Mouse (Mus musculus) heart, embryonic 15.5 days (tissue): ENCODE results near the gene Gba2. TPM values are rescaled to one million over a fixed set of nuclear protein-coding genes. Genes with fewer than 3 reads are reported as not detected.
"Not testable (repeated sequence)": the region's sequence is repeated elsewhere in the genome, so short reads cannot be mapped to it uniquely, and the experiment has no call there.

ENCODE experiments used
- ATAC-seq: fragments of 200-750 bp; cut with Nextera tagmentation; replicated peaks from 2 replicates; pipeline ENCODE4 v1.8.0; 2017; ENCODE audit warnings: low read depth, moderate TSS enrichment; ENCODE audit not compliant: insufficient number of reproducible peaks, insufficient read depth, low FRiP score
- H3K27ac ChIP-seq: fragments of 300-500 bp; sonication (generic); 2 replicates; pipeline ENCODE4 v1.5.1; 2015; ENCODE audit warnings: mild to moderate bottlenecking, inconsistent platforms
- H3K27me3 ChIP-seq: fragments of 300-500 bp; sonication (generic); 2 replicates; pipeline ENCODE4 v1.6.1; 2015; ENCODE audit warnings: inconsistent platforms
- H3K36me3 ChIP-seq: fragments of 300-500 bp; sonication (generic); 2 replicates; pipeline ENCODE4 v1.6.1; 2015; ENCODE audit warnings: mild to moderate bottlenecking, inconsistent platforms
- H3K4me1 ChIP-seq: fragments of 300-500 bp; sonication (generic); replicated peaks from 2 replicates; pipeline ENCODE4 v1.6.1; 2015; ENCODE audit warnings: inconsistent platforms
- H3K4me2 ChIP-seq: fragments of 300-500 bp; sonication (generic); 2 replicates; pipeline ENCODE4 v1.6.1; 2015; ENCODE audit warnings: inconsistent platforms, mild to moderate bottlenecking, moderate library complexity
- H3K4me3 ChIP-seq: fragments of 300-500 bp; sonication (generic); 2 replicates; pipeline ENCODE4 v1.5.1; 2015; ENCODE audit warnings: mild to moderate bottlenecking, inconsistent platforms
- H3K9ac ChIP-seq: fragments of 300-500 bp; sonication (generic); 2 replicates; pipeline ENCODE4 v1.6.1; 2015; ENCODE audit warnings: mild to moderate bottlenecking, inconsistent platforms
- H3K9me3 ChIP-seq: fragments of 300-500 bp; sonication (generic); replicated peaks from 2 replicates; pipeline ENCODE4 v1.6.1; 2016; ENCODE audit warnings: inconsistent platforms
- WGBS: fragments of 180-500 bp; shearing (Covaris S2); methylation state at CpG from one replicate; pipeline ENCODE4 v1.1.7; 2015; ENCODE audit warnings: mixed read lengths; 5-methylcytosine and 5-hydroxymethylcytosine counted together
- polyA plus RNA-seq: library from polyadenylated mRNA; unstranded; fragments of >200 nt; fragmentation: Nextera tagmentation; extraction: Ambion mirVana; gene quantifications from 2 replicates; pipeline ENCODE4 v1.2.1, GENCODE M21; 2015

The Gba2 gene
- polyA plus RNA-seq, 1 experiment from 2014 or later, result 17.5 TPM

DNA sequence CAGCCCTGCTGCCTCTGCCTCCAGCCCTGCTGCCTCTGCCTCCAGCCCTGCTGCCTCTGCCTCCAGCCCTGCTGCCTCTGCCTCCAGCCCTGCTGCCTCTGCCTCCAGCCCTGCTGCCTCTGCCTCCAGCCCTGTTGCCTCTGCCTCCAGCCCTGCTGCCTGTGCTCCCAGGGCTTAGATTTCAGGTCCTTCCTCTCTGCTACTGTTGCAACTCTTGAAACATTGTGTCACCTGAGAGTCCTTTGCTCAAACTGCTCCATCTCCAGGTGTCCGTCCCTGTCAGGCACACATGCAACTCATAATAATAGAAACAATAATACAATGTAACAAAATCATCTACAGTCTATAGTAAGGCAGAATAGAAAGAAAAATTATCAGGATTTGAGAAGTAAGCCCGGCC lies 17.9 kb upstream of the Gba2 start:
- not testable (repeated sequence) for H3K27ac ChIP-seq, ATAC-seq, H3K4me1 ChIP-seq, H3K27me3 ChIP-seq, H3K9ac ChIP-seq, H3K36me3 ChIP-seq, H3K4me2 ChIP-seq, H3K9me3 ChIP-seq, H3K4me3 ChIP-seq
- whole genome bisulfite sequencing, result 73% methylated on average over 2 of the region's 2 CpGs

DNA sequence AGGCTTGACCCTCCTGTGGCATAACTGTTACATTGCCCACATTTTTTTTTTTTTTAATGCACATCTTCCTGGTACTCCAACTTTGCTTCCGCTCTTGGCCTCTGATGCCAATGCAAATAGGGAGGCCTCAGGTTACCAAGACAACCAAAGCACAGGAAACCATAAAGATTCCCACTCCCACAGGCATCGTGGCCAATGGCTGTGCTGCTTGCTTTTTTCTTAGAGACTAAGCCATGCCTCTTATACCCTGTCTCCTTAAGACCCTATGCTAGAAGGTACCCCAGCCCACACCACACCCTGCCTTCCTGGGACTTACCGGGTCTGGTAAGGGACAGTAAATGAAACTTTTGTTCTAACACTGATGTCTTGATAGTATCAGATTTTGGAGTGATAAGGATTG lies 14.8 kb upstream of the Gba2 start:
- no peaks in the 10 kb centered on the region for H3K36me3 ChIP-seq
- H3K4me3 ChIP-seq, result no peak overlapping the region
- no peaks in the 10 kb centered on the region for H3K9me3 ChIP-seq
- H3K4me2 ChIP-seq, result no peak overlapping the region
- WGBS, result 60% methylated on average over 3 of the region's 3 CpGs
- H3K4me1 ChIP-seq, result no peaks in the 10 kb centered on the region
- ATAC-seq, result no peak
- H3K27ac ChIP-seq, result no peak overlapping the region
- no peak overlapping the region for H3K9ac ChIP-seq
- H3K27me3 ChIP-seq, result no peaks in the 10 kb centered on the region

DNA sequence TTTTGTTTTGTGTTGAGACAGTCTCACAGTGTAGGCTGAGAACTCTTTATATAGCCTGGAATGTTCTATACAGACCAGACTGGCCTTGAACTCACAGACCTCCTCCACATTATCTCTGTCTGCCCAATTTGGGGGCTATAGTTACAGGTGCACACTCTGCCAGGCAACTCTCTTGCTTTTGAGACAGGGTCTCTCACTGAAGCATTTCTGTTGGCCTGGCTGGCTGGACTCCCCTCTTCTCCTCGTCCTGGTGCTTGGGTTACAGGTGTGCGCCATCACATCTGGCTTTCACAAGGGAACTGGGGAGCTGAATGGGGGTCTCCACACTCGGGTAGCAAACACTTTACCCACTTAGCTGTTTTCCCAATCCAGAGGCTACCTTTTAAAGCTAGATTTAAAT lies 13.3 kb upstream of the Gba2 start:
- Histone ChIP-seq H3K27ac (no peak overlapping the region), H3K27me3 (no peaks in the 10 kb centered on the region), H3K9ac (no peak overlapping the region), H3K4me3 (no peak overlapping the region), H3K4me2 (no peak overlapping the region), H3K36me3 (no peaks in the 10 kb centered on the region), H3K4me1 (peaks cover 6% of the 10 kb centered on the region), H3K9me3 (no peaks in the 10 kb centered on the region)
- WGBS, result 70% methylated on average over 3 of the region's 3 CpGs
- no peak for ATAC-seq

DNA sequence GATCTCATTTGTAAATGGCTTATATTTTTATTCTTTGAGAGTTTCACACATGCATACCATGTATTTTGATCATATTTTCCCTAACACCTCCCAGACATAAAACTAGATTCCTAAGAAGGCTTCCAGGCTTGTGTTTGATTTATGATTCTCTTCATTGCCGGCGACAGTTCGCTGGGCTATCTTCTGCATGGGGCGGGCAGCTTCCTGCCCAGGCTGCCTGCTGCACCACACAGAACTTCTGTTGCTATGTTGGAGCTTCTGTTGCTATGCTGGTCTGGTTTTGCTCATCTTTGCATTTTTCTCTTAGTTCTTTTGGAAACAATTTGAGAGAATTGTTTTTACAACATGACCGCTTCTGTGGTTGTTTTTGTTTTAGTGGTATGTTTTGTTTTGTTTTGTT lies 12.9 kb upstream of the Gba2 start:
- 66% methylated on average over 5 of the region's 5 CpGs for WGBS
- H3K4me3 ChIP-seq, result no peak overlapping the region
- no peak for ATAC-seq
- no peak overlapping the region for H3K4me2 ChIP-seq
- H3K9ac ChIP-seq, result no peak overlapping the region
- no peak overlapping the region for H3K27ac ChIP-seq
- H3K36me3 ChIP-seq, result no peaks in the 10 kb centered on the region
- no peaks in the 10 kb centered on the region for H3K9me3 ChIP-seq
- peaks cover 6% of the 10 kb centered on the region for H3K4me1 ChIP-seq
- H3K27me3 ChIP-seq, result no peaks in the 10 kb centered on the region

DNA sequence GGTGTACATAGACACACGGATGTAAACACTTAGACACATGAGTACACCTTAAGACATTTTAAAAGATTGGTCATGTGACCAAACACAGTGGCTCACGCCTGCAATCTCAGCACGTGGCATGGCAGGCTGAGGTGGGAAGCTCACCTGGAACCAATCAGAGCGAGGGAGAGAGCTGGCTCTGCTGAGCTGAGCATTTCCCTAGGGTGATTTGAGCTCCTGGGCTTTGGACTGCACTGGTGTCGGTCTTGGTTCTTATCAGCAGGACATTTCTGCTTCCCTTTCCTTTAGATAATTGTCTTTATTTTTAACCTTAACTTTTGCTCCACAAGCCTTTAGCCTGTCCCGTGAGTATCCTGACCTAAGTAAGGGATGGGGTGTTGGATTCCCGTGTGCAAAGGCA lies 9.0 kb upstream of the Gba2 start:
- Histone ChIP-seq H3K4me2 (no peak overlapping the region), H3K4me1 (peaks cover 20% of the 10 kb centered on the region), H3K9me3 (no peaks in the 10 kb centered on the region), H3K9ac (no peak overlapping the region), H3K36me3 (peaks cover 15% of the 10 kb centered on the region), H3K4me3 (no peak overlapping the region), H3K27me3 (no peaks in the 10 kb centered on the region), H3K27ac (no peak overlapping the region)
- 30% methylated on average over 7 of the region's 7 CpGs for WGBS
- ATAC-seq, result no peak

DNA sequence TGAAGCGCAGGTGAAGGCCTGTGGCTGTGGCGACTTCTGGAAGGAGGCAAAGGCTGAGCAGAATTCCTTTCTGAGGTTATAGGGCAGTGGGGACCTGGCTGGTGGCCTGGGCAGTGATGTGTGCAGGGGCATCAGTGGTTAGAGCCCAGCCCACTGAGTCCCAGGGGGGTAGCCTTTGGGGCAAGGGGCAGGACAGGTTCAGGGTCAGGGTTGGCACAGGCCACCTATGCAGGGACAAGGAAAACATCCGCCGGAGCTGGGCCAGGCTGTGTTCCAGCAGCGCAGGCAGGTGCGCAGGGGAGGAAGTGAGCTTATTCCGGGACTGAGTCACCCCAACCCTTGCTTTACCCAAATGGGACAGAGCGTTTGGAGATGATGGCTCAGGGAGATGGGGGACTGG lies 7.7 kb upstream of the Gba2 start:
- H3K4me2 ChIP-seq, result no peak overlapping the region
- H3K27ac ChIP-seq, result no peak overlapping the region
- no peaks in the 10 kb centered on the region for H3K9me3 ChIP-seq
- no peaks in the 10 kb centered on the region for H3K27me3 ChIP-seq
- peaks cover 27% of the 10 kb centered on the region for H3K36me3 ChIP-seq
- no peak overlapping the region for H3K4me3 ChIP-seq
- ATAC-seq, result no peak
- H3K9ac ChIP-seq, result no peak overlapping the region
- WGBS, result 64% methylated on average over 8 of the region's 8 CpGs
- peaks cover 20% of the 10 kb centered on the region for H3K4me1 ChIP-seq

DNA sequence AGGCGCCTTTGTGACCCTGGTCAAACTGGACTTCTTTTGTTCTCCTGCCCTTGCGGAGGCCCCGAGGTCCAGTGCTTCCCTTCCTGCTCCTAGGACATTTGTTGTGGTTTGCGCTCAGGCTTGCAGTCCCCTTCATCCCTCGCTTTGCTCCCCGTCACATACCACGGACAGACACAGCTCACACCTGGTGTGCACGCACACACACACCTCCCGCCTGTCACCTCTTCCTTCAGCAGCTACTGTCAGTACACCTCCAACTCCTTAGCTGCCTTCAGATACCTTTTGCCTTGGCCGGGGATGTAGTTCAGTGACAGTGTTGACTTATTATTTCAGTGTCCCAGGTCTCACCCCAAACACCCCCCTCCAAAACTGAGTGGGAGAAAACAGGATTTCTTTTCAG lies 7.0 kb upstream of the Gba2 start:
- H3K27me3 ChIP-seq, result no peaks in the 10 kb centered on the region
- H3K27ac ChIP-seq, result no peak overlapping the region
- ATAC-seq, result no peak
- H3K4me1 ChIP-seq, result peaks cover 20% of the 10 kb centered on the region
- H3K9ac ChIP-seq, result no peak overlapping the region
- WGBS, result 49% methylated on average over 10 of the region's 10 CpGs
- H3K4me3 ChIP-seq, result no peak overlapping the region
- no peak overlapping the region for H3K4me2 ChIP-seq
- H3K36me3 ChIP-seq, result peaks cover 34% of the 10 kb centered on the region
- no peaks in the 10 kb centered on the region for H3K9me3 ChIP-seq

DNA sequence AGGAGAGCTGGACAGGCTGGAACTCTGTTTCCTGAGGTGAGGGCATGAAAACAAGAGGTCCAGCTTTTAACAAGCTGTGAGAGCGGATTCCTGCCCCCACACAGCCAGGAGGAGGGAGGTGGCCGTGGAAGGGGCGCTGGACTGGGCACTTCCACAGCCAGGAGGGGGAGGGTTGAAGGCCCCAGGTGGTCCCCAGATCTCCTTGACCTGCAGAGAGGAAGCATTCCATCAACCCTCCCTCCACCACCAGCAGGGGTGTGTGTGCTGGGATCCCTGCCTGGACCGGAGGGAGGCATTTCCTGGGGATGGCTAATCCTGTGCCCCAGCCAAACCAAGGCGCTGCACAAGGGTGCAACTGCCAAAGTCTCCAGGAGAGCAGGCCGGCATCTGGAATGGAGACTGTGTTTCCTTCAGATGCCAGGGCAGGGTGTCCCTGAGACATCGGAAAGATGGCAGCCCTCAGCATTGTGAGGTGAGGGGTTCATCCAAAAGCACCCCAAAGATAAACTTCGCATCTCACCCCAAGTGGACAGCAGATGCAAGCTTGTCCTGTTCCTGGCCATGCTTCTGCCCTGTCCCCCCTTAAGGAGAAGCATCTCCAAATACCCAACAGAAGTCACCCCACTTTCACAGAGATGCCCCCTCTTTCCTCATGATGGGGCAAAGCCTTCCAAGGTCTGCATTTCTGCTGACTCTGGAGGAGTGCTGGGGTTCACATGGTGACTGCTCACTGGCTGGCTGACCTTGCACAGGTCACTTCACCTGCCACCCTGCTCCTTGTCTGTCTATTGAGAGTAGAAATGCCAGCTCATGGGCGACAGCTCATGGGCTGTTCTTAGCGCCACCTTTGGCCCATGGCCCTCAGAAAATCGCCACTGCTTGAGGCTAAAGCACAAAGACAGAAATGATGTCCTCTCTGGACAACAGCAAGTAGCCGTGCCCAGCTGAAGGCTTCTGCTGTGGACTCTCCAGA lies 6.1 kb upstream of the Gba2 start, which contains the start of gene Msmp:
TSS of gene Msmp (minus strand) at position 51 of the 973 bp plus-strand sequence.
- WGBS, result 59% methylated on average over 12 of the region's 12 CpGs
- H3K27ac ChIP-seq, result no peak within 1 kb of the TSS
- no peak within 1 kb of the TSS for H3K4me3 ChIP-seq
- 0 out of 2 replicates have a peak, but pooled peaks have one; percentile 24 for ATAC-seq
- H3K9me3 ChIP-seq, result no peaks in the 10 kb centered on the region
- peaks cover 36% of the 10 kb centered on the region for H3K36me3 ChIP-seq
- H3K4me1 ChIP-seq, result peaks cover 23% of the 10 kb centered on the region
- H3K27me3 ChIP-seq, result no peaks in the 10 kb centered on the region
- no peak within 1 kb of the TSS for H3K4me2 ChIP-seq
- no peak within 1 kb of the TSS for H3K9ac ChIP-seq

DNA sequence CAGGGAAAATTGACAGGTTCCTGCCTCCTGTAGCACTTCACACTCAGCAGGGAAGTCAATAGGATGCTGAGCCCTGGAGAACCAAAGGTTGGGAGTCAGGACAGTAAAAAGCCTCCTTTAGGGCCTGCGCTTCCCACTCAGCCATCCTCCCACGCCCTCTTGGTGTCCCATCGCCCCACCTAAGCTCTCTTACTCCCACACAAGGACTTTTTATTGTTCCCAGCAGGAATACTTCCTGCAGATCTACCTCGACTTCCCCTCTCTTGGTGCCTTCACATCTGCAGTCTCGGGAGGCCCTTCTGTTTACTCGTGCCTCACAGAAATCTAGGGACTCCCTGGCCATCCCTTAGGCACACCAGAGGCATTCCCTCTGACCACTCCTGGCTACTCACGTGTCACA lies 4.7 kb upstream of the Gba2 start:
- no peak for ATAC-seq
- Histone ChIP-seq H3K4me1 (peaks cover 29% of the 10 kb centered on the region), H3K4me3 (no peak overlapping the region), H3K9ac (no peak overlapping the region), H3K36me3 (peaks cover 36% of the 10 kb centered on the region), H3K27me3 (no peaks in the 10 kb centered on the region), H3K9me3 (no peaks in the 10 kb centered on the region), H3K27ac (no peak overlapping the region), H3K4me2 (no peak overlapping the region)
- WGBS, result 64% methylated on average over 7 of the region's 7 CpGs

DNA sequence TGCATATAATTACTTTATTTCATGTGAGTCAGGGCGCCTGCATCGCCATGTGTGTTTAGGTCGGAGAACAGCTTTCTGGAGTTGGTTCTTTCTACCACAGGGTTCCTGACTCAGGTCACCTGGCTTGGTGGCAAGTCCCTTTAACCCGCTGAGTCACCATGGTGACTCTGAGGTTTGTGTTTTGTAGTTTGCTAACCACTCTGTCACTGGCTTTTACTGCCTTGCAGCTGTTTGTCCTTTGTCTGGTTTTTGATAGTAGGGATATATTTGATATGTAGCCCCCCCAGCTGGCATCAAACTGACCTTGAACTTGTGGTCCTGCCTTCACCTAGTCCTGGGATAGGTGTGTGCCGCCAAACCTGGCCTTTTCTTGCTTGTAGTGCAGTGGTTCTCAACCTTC lies 3.6 kb upstream of the Gba2 start:
- ATAC-seq, result no peak

DNA sequence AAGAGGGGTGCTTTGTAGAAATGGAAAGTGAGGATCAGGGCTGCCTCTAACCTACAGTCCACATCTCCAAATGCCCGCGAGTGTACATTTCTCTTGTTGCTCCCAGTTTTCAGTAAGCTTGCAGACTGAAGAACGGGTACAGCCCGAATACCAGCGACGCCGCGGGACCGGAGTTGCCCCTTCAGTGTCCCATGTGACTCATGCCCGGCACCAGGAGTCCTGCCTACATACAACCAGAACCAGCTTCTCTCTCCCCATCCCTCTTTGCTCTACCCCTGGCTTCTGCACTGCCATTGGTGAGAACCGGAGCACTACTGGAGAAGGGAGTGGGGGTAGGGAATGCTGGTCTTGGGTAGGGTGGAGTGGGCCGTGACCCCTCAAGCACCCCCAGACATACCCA lies 2.7 kb upstream of the Gba2 start:
- 95% methylated on average over 12 of the region's 12 CpGs for WGBS
- no peak overlapping the region for H3K9ac ChIP-seq
- H3K4me3 ChIP-seq, result no peak overlapping the region
- H3K27ac ChIP-seq, result no peak overlapping the region
- no peaks in the 10 kb centered on the region for H3K27me3 ChIP-seq
- peaks cover 39% of the 10 kb centered on the region for H3K4me1 ChIP-seq
- H3K36me3 ChIP-seq, result peaks cover 36% of the 10 kb centered on the region
- no peak overlapping the region for H3K4me2 ChIP-seq
- no peaks in the 10 kb centered on the region for H3K9me3 ChIP-seq
- no peak for ATAC-seq

More for the DNA sequence above, 3.6 kb upstream of the Gba2 start:
- H3K4me1 ChIP-seq, result peaks cover 32% of the 10 kb centered on the region
- H3K9ac ChIP-seq, result no peak overlapping the region
- no peaks in the 10 kb centered on the region for H3K9me3 ChIP-seq
- peaks cover 36% of the 10 kb centered on the region for H3K36me3 ChIP-seq
- no peak overlapping the region for H3K4me3 ChIP-seq
- H3K4me2 ChIP-seq, result no peak overlapping the region
- no peak overlapping the region for H3K27ac ChIP-seq
- no peaks in the 10 kb centered on the region for H3K27me3 ChIP-seq
- 87% methylated on average over 5 of the region's 5 CpGs for WGBS

DNA sequence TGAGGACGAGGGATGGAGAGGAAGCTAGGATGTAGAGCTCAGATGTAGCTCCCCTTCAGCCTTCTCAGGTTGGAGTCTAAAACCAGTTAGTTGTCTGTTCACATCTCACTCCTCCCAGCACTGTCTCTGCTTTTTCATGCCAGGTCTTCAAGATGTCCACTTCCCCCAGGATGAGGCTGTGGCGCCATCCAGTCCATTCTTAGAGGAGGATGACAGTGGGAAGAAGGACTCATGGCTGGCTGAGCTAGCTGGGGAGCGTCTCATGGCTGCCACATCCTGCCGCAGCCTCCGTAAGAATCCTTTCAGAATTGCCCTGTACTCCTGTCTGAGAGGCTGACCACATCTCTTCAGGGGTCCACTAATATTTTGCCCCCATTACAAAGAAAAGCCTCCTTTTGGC lies 2.0 kb upstream of the Gba2 start:
- Histone ChIP-seq H3K9ac (no peak overlapping the region), H3K4me2 (no peak overlapping the region), H3K4me1 (peaks cover 39% of the 10 kb centered on the region), H3K4me3 (no peak overlapping the region), H3K9me3 (no peaks in the 10 kb centered on the region), H3K36me3 (peaks cover 36% of the 10 kb centered on the region), H3K27me3 (no peaks in the 10 kb centered on the region), H3K27ac (no peak overlapping the region)
- 92% methylated on average over 5 of the region's 5 CpGs for WGBS
- no peak for ATAC-seq
